Mouse (Mus musculus) kidney, adult 10 weeks (tissue): Measurements from ENCODE around the gene Esp38. TPM values are rescaled to one million over a fixed set of nuclear protein-coding genes. Genes with fewer than 3 reads are reported as not detected.

Experiments used
- polyA plus RNA-seq: library from polyadenylated mRNA; stranded (reverse); fragments of 350-450 nt; fragmentation: Illumina TruSeq; extraction: RNeasy Lipid Tissue Mini Kit (QIAGEN cat#74804); gene quantifications from one replicate; pipeline ENCODE4 v1.2.3, GENCODE M21; 2014; ENCODE audit warnings: low read depth, low replicate concordance

Gene Esp38
- not detected for polyA plus RNA-seq

GRCm38 (mm10) chr17:39950220-39950619, at the start of gene Esp38:
Esp38 (plus strand) TSS chr17:39950520.

Other genes starting within 250 kb of the Esp38 start
- not detected for gene AC192777.2, start 144.9 kb downstream of the Esp38 start, polyA plus RNA-seq